Mouse (Mus musculus) layer of hippocampus, adult 18-20 months (tissue): ENCODE data around the gene Fam222b. TPM values are rescaled to one million over a fixed set of nuclear protein-coding genes. Genes with fewer than 3 reads are reported as not detected.
A peak's percentile ranks its signal among the peaks of the same experiment; 100 is the strongest.

Experiments used
- DNase-seq, 2 experiments: peaks; one replicate each; pipeline ENCODE4 v3.0.0; 2022; ENCODE audit warnings: low spot score in 2 of 2
- microRNA-seq, 2 experiments: library from miRNA; unstranded; fragments of <30 nt; microRNA quantifications; one replicate each; pipeline ENCODE4 v1.2.0; 2021
- total RNA-seq, 2 experiments: library from RNA; stranded (reverse); gene quantifications; 2 replicates each; pipeline ENCODE4 v1.2.3; 2021

The Fam222b gene
- total RNA-seq, 2 experiments from 2014 or later, result 29.7 to 30.5 TPM

DNA sequence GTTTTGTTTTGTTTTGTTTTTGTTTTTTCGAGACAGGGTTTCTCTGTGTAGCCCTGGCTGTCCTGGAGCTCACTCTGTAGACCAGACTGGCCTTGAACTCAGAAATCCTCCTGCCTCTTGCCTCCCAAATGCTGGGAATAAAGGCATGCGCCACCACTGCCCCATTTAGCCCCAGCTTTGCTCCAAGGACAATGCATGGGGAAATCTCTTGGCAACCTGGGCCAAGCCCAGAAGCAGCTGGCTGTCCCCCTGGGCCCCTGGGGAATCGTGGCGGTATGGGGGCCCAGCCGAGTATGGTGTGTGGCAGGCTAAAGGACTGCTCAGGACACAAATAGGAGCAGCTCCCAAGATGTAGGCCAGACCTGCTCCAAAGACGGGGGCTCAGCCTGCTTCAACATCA is 109.8 kb downstream of the Fam222b start:
- no peak for DNase-seq

DNA sequence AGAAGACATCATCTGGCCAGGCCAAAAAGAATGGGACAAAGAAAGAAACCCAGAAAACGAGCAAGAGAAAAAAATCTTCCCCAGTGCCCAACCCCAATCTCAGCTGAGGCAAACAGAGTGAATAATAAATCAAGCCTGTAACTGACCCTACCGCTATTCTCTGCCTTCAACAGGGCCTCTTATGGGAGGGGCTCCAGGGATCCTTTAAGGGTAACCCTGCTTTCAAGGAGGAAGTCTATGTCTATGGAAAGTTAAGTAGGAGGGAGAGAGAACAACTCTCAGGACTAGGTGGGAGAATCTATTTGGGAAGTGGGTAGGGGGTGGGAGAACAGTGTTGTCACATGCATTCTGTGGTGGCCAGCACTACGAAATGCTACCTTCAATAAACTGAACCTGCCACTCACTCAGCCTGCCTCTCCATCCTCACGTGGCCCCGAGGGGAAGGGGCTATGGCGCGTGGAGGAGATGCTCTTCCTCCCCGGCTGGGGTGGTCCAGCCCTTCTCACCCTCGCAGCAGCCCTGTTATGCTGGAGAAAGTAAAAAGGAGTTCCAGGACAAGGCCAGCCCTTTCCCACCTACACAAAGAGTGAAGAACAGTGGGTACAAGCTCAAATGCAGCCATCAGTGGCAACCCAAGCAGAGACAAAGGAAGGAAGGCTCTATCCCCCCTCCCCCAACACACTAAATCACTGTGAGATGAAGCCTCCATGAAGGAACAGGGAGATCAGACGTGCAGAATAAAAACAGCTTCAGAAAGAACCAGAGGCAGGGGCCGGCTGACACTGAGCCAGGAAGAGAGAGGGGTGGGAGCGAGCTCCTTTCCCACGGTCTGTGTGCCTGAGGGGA is 111.1 kb downstream of the Fam222b start:
- peak in 1 of 2 experiments; percentile 39 for DNase-seq

Small RNA genes within 50 kb of the gene (microRNA-seq; reads per million reads assigned to microRNA genes)
- gene Mir144, result 14.8 to 54.5 reads per million in 2 experiments
- gene Mir451a, result 0 reads per million in 2 experiments
- 0 reads per million in 2 experiments for gene Mir451b
- 0.39 to 0.49 reads per million in 2 experiments for gene Mir7653

Other genes with a start within 250 kb of the Fam222b start
- gene Pipox, start 200.6 kb upstream of the Fam222b start, total RNA-seq, result 1 to 10 TPM; 1.5 to 2.2 TPM
- gene Sez6, start 163.9 kb upstream of the Fam222b start, total RNA-seq, result 100 to 1,000 TPM; 161 to 167 TPM
- 10 to 100 TPM; 52.6 to 55.4 TPM for gene Phf12, start 111.9 kb upstream of the Fam222b start, total RNA-seq
- 1 to 10 TPM; 5.0 TPM for gene Dhrs13, start 62.4 kb upstream of the Fam222b start, total RNA-seq
- 10 to 100 TPM; 73.6 to 75.9 TPM for gene Flot2, start 56.7 kb upstream of the Fam222b start, total RNA-seq
- gene Eral1, start 14.3 kb upstream of the Fam222b start, total RNA-seq, result 10 to 100 TPM; 19.2 to 19.7 TPM
- gene Traf4, start 70.9 kb downstream of the Fam222b start, total RNA-seq, result 1 to 10 TPM; 8.3 to 9.8 TPM
- 1 to 10 TPM; 2.6 to 4.1 TPM for gene Nek8, start 82.0 kb downstream of the Fam222b start, total RNA-seq
- 10 to 100 TPM; 16.8 to 17.5 TPM for gene Tlcd1, start 82.1 kb downstream of the Fam222b start, total RNA-seq
- 100 to 1,000 TPM; 770 to 803 TPM for gene Rpl23a, start 88.9 kb downstream of the Fam222b start, total RNA-seq
- 10 to 100 TPM; 22.5 to 25.8 TPM for gene Rab34, start 93.8 kb downstream of the Fam222b start, total RNA-seq
- 1 to 10 TPM; 3.4 to 4.4 TPM for gene Proca1, start 98.7 kb downstream of the Fam222b start, total RNA-seq
- 10 to 100 TPM; 65.5 to 71.2 TPM for gene Sdf2, start 151.1 kb downstream of the Fam222b start, total RNA-seq
- 100 to 1,000 TPM; 123 to 126 TPM for gene Supt6, start 151.3 kb downstream of the Fam222b start, total RNA-seq
- 100 to 1,000 TPM; 183 to 188 TPM for gene 2610507B11Rik, start 167.1 kb downstream of the Fam222b start, total RNA-seq
- gene BC030499, start 196.2 kb downstream of the Fam222b start, total RNA-seq, result 1 to 10 TPM; 7.4 TPM
- 1 to 10 TPM; 5.7 to 7.1 TPM for gene Spag5, start 206.9 kb downstream of the Fam222b start, total RNA-seq
- 100 to 1,000 TPM; 856 to 892 TPM for gene Aldoc, start 228.3 kb downstream of the Fam222b start, total RNA-seq
- 10 to 100 TPM; 59.0 to 62.0 TPM for gene Pigs, start 233.8 kb downstream of the Fam222b start, total RNA-seq
- gene Unc119, start 248.8 kb downstream of the Fam222b start, total RNA-seq, result 10 to 100 TPM; 33.0 to 33.5 TPM